Mouse (Mus musculus) ES-Bruce4 (cell line): ENCODE results near the gene C1qtnf6. TPM values are rescaled to one million over a fixed set of nuclear protein-coding genes. Genes with fewer than 3 reads are reported as not detected.

Source experiments
- H3K27ac ChIP-seq: 2 replicates; pipeline ENCODE4 v1.5.1; 2012; ENCODE audit warnings: low read length, inconsistent platforms; ENCODE audit not compliant: insufficient read depth
- H3K27me3 ChIP-seq: 2 replicates; pipeline ENCODE4 v1.6.1; 2012; ENCODE audit warnings: mild to moderate bottlenecking, low read length, inconsistent platforms; ENCODE audit not compliant: control insufficient read depth, poor library complexity, insufficient read depth, severe bottlenecking
- H3K36me3 ChIP-seq: 2 replicates; pipeline ENCODE4 v1.6.1; 2012; ENCODE audit warnings: inconsistent platforms, mild to moderate bottlenecking, low read length, moderate library complexity; ENCODE audit not compliant: control insufficient read depth, poor library complexity, insufficient read depth, severe bottlenecking
- H3K4me1 ChIP-seq: one replicate; pipeline ENCODE4 v1.8.1; 2011; ENCODE audit warnings: low read length; ENCODE audit not compliant: control insufficient read depth, insufficient read depth
- H3K4me3 ChIP-seq: 2 replicates; pipeline ENCODE4 v1.5.1; 2011; ENCODE audit warnings: low read depth, mild to moderate bottlenecking, low read length
- H3K9ac ChIP-seq: 2 replicates; pipeline ENCODE4 v1.6.1; 2012; ENCODE audit warnings: low read depth, mild to moderate bottlenecking, inconsistent platforms; ENCODE audit not compliant: poor library complexity, severe bottlenecking
- H3K9me3 ChIP-seq: replicated peaks from 2 replicates; pipeline ENCODE4 v1.6.1; 2012; ENCODE audit warnings: mild to moderate bottlenecking, low read length, inconsistent platforms; ENCODE audit not compliant: control insufficient read depth, poor library complexity, insufficient read depth, severe bottlenecking
- CTCF ChIP-seq: IDR thresholded peaks from one replicate; pipeline ENCODE4 v1.8.1; 2011; ENCODE audit warnings: low read depth, low read length
- EP300 ChIP-seq: IDR thresholded peaks from 2 replicates; pipeline ENCODE4 v1.6.1; 2011; ENCODE audit warnings: low read depth, low read length; ENCODE audit not compliant: insufficient read depth
- POLR2A ChIP-seq: IDR thresholded peaks from one replicate; pipeline ENCODE4 v1.8.1; 2011; ENCODE audit warnings: low read length; ENCODE audit not compliant: insufficient read depth
- polyA plus RNA-seq: library from polyadenylated mRNA; stranded (reverse); fragments of >200 nt; gene quantifications from 2 replicates; pipeline ENCODE4 v1.2.4, GENCODE M21; 2011; ENCODE audit warnings: low read depth; ENCODE audit not compliant: missing spikeins, insufficient read depth, insufficient read length

The C1qtnf6 gene
- polyA plus RNA-seq, result 5.1 and 7.4 TPM in 2 replicates

- H3K9ac ChIP-seq, result 0 out of 2 replicates have a peak within 1 kb of the TSS, but pooled peaks have one; percentile 13
- peak within 1 kb of the TSS; percentile 29; the same call in 1 of the 2 replicates for H3K27ac ChIP-seq
- TF ChIP-seq CTCF (no peak), POLR2A (no peak), EP300 (no peak)
Observed at GRCm38 (mm10) chr15:78530671-78531450, at the start of gene C1qtnf6. Gene C1qtnf6, minus strand, starts transcription at chr15:78531416.

DNA sequence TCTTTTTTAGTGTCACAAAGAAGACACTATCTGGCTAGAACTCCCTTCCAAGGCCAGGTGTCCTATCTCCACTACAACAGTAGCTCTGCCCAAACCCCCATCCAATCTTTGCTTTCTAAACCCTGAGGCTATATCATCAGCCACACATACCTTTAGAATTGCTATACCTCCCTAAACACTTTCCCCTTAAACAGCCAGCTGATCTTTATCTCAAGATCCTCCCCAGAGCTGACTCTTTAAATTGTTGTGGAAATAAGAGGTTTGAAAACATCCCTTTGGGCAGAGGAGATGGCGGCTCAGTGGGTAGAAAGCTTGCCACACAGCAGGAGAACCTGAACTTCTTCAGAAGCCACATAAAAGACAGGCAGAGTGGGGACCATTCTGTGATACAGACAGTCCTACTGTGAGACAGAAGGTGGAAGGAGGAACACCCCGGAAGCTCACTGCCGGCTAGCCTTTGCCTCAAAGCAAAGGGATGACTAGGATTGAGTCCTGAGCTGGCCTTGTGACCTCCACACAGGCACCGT lies 45.1 kb upstream of the C1qtnf6 start:
- no peaks in the 10 kb centered on the region for H3K9me3 ChIP-seq
- H3K9ac ChIP-seq, result no peak overlapping the region
- no peaks in the 10 kb centered on the region for H3K27me3 ChIP-seq
- H3K4me3 ChIP-seq, result no peak overlapping the region
- 0 out of 2 replicates have a peak, but pooled peaks have one; percentile 48 for TF ChIP-seq EP300
- no peak for TF ChIP-seq CTCF
- no peaks in the 10 kb centered on the region for H3K36me3 ChIP-seq
- no peak overlapping the region; the same call in 1 of the 2 replicates for H3K27ac ChIP-seq
- no peaks in the 10 kb centered on the region for H3K4me1 ChIP-seq

More at GRCm38 (mm10) chr15:78530671-78531450, at the start of gene C1qtnf6:
- Histone ChIP-seq H3K27me3 (no peaks in the 10 kb centered on the region), H3K36me3 (no peaks in the 10 kb centered on the region), H3K4me3 (peak within 1 kb of the TSS; percentile 58), H3K4me1 (peaks cover 5% of the 10 kb centered on the region), H3K9me3 (no peaks in the 10 kb centered on the region)

DNA sequence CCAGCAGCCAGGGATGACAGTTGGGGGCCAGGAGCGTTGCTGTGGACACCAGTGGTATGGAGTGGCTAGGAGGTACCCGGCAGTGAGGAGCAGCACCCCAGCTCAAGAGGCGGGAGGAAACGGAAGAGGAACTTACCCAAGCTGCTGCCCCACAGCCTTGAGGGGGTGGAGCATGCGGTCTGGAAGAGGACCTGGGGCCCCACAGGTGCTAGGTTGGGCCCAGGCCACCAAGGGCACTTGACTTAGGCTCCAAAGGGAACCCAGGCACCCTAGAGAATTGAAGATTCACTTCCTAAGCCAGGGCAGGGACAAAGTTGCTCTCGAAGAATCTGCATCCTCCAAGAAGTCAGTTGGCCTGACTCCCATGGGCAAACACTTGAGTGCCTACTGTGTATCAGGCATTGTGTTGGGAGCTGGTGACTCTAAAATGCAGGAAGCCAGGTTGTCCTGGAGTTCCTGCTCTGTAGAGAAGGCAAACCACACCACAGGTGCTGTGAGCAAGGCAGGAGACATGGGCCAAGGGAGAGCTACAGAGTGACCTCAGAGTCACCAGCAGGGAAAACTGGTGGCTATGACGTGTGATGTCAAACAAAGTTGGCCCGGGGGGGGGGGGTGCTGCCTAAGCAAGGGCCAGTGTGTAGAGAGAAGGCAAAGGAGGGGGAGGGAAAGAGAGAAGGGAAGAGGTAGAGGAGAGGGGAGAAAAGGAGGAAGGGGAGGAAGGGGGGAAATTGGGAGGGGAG lies 41.6 kb upstream of the C1qtnf6 start, which contains the start of gene Rac2:
Rac2 (minus strand) TSS at position 126 of the 740 bp plus-strand sequence.
- no peak for TF ChIP-seq POLR2A
- TF ChIP-seq EP300, result no peak
- TF ChIP-seq CTCF, result no peak
- no peaks in the 10 kb centered on the region for H3K9me3 ChIP-seq
- H3K9ac ChIP-seq, result no peak within 1 kb of the TSS
- H3K27ac ChIP-seq, result no peak within 1 kb of the TSS
- H3K27me3 ChIP-seq, result no peaks in the 10 kb centered on the region
- no peak within 1 kb of the TSS for H3K4me3 ChIP-seq
- no peaks in the 10 kb centered on the region for H3K36me3 ChIP-seq
- H3K4me1 ChIP-seq, result no peaks in the 10 kb centered on the region

- no peak overlapping the region for H3K4me3 ChIP-seq
- TF ChIP-seq CTCF (no peak), POLR2A (no peak), EP300 (no peak)
- no peaks in the 10 kb centered on the region for H3K27me3 ChIP-seq
- no peaks in the 10 kb centered on the region for H3K36me3 ChIP-seq
- H3K9me3 ChIP-seq, result no peaks in the 10 kb centered on the region
- H3K27ac ChIP-seq, result no peak overlapping the region
- H3K4me1 ChIP-seq, result no peaks in the 10 kb centered on the region
- H3K9ac ChIP-seq, result no peak overlapping the region
Observed at GRCm38 (mm10) chr15:78572270-78572600, 41.0 kb upstream of the C1qtnf6 start.

- H3K4me1 ChIP-seq, result no peaks in the 10 kb centered on the region
- H3K27me3 ChIP-seq, result no peaks in the 10 kb centered on the region
- no peak overlapping the region for H3K9ac ChIP-seq
- no peak overlapping the region for H3K4me3 ChIP-seq
- no peak for TF ChIP-seq POLR2A
- no peak for TF ChIP-seq CTCF
- TF ChIP-seq EP300, result no peak
- H3K27ac ChIP-seq, result no peak overlapping the region
- no peaks in the 10 kb centered on the region for H3K9me3 ChIP-seq
- no peaks in the 10 kb centered on the region for H3K36me3 ChIP-seq
Observed at GRCm38 (mm10) chr15:78571554-78572269, 40.5 kb upstream of the C1qtnf6 start.
